Mouse (Mus musculus) forelimb bud, embryonic 11.5 days (tissue): ENCODE data around the gene Lbhd1.
"Not testable (repeated sequence)": the region's sequence is repeated elsewhere in the genome, so short reads cannot be mapped to it uniquely, and the experiment has no call there.

Source experiments
- DNase-seq: peaks from one replicate; pipeline ENCODE4 v3.0.0-alpha.2; 2012; ENCODE audit warnings: low read depth, low spot score

The Lbhd1 gene

GRCm38 (mm10) chr19:8883616-8884015 is at the start of gene Lbhd1, which contains the start of gene Gm49403:
TSS of gene Lbhd1 (plus strand) at chr19:8883732.
TSS of gene Gm49403 (plus strand) at chr19:8883930.
- DNase-seq: no peak

GRCm38 (mm10) chr19:8836327-8836726 is 47.2 kb upstream of the Lbhd1 start:
- not testable (repeated sequence) for DNase-seq

GRCm38 (mm10) chr19:8837251-8837791 is 46.2 kb upstream of the Lbhd1 start, which contains the start of gene Bscl2:
TSS of gene Bscl2 (plus strand) at chr19:8837467.
- DNase-seq: peak; percentile 83

GRCm38 (mm10) chr19:8838041-8838730 is 45.3 kb upstream of the Lbhd1 start:
- no peak for DNase-seq

GRCm38 (mm10) chr19:8839103-8839907 is 44.2 kb upstream of the Lbhd1 start, which contains the start of gene Gng3:
TSS of gene Gng3 (minus strand) at chr19:8839194.
- DNase-seq: no peak

- no peak for DNase-seq
These were observed 43.4 kb upstream of the Lbhd1 start for GRCm38 (mm10) chr19:8839908-8840791.

- DNase-seq: no peak
These were observed 42.5 kb upstream of the Lbhd1 start for GRCm38 (mm10) chr19:8841012-8841411.

GRCm38 (mm10) chr19:8842961-8843360 is 40.6 kb upstream of the Lbhd1 start:
- no peak for DNase-seq

- peak; percentile 74 for DNase-seq
These were observed 39.0 kb upstream of the Lbhd1 start for GRCm38 (mm10) chr19:8844371-8845129.

- no peak for DNase-seq
These were observed 35.2 kb upstream of the Lbhd1 start for GRCm38 (mm10) chr19:8848356-8848755.

- no peak for DNase-seq
These were observed 33.1 kb upstream of the Lbhd1 start, which contains the start of gene Lrrn4cl for GRCm38 (mm10) chr19:8850402-8850901. TSS of gene Lrrn4cl (plus strand) at chr19:8850768.

GRCm38 (mm10) chr19:8851639-8852038 is 31.9 kb upstream of the Lbhd1 start:
- no peak for DNase-seq

GRCm38 (mm10) chr19:8852236-8852928 is 31.1 kb upstream of the Lbhd1 start:
- DNase-seq: no peak

GRCm38 (mm10) chr19:8853117-8853516 is 30.4 kb upstream of the Lbhd1 start:
- no peak for DNase-seq

- no peak for DNase-seq
These were observed 25.8 kb upstream of the Lbhd1 start for GRCm38 (mm10) chr19:8857689-8858088.

- DNase-seq: no peak
These were observed 24.5 kb upstream of the Lbhd1 start for GRCm38 (mm10) chr19:8859018-8859417.

- DNase-seq: no peak
These were observed 19.3 kb upstream of the Lbhd1 start for GRCm38 (mm10) chr19:8864265-8864664.

GRCm38 (mm10) chr19:8870381-8870780 is 13.2 kb upstream of the Lbhd1 start:
- not testable (repeated sequence) for DNase-seq

- no peak for DNase-seq
These were observed 12.7 kb upstream of the Lbhd1 start for GRCm38 (mm10) chr19:8870838-8871237.
